Mouse (Mus musculus) erythroblast, embryonic 14.5 days (primary cell): ENCODE measurements around the gene Hsp90ab1. TPM values are rescaled to one million over a fixed set of nuclear protein-coding genes. Genes with fewer than 3 reads are reported as not detected.
A peak's percentile ranks its signal among the peaks of the same experiment; 100 is the strongest.

Experiments
- H3K27me3 ChIP-seq: 2 replicates; pipeline ENCODE4 v1.6.1; 2012; ENCODE audit warnings: inconsistent platforms; ENCODE audit not compliant: control insufficient read depth
- H3K36me3 ChIP-seq: 2 replicates; pipeline ENCODE4 v1.6.1; 2012; ENCODE audit warnings: mild to moderate bottlenecking, inconsistent platforms; ENCODE audit not compliant: control insufficient read depth
- H3K4me1 ChIP-seq: 2 replicates; pipeline ENCODE4 v1.6.1; 2012; ENCODE audit warnings: inconsistent platforms; ENCODE audit not compliant: control insufficient read depth
- H3K4me3 ChIP-seq: replicated peaks from 2 replicates; pipeline ENCODE3; 2012; ENCODE audit warnings: moderate library complexity, mild to moderate bottlenecking, inconsistent platforms
- H3K9me3 ChIP-seq: 2 replicates; pipeline ENCODE4 v1.6.1; 2012; ENCODE audit warnings: low read length, inconsistent platforms, mixed read lengths; ENCODE audit not compliant: control insufficient read depth
- GATA1 ChIP-seq: IDR thresholded peaks from 2 replicates; pipeline ENCODE4 v1.6.1; 2012; ENCODE audit warnings: low read length, inconsistent platforms, mixed read lengths
- TAL1 ChIP-seq: IDR thresholded peaks from 3 replicates; pipeline ENCODE4 v1.6.1; 2012; ENCODE audit warnings: low read length, inconsistent platforms, mixed read lengths
- polyA plus RNA-seq: library from polyadenylated mRNA; stranded (reverse); fragments of >175 nt; gene quantifications from 2 replicates; pipeline ENCODE4 v1.2.3, GENCODE M21; 2012

Hsp90ab1 gene
- polyA plus RNA-seq, 1 experiment, result 36.9 TPM

GRCm38 (mm10) chr17:45598891-45599290, 25.8 kb upstream of the Hsp90ab1 start:
- peaks cover 93% of the 10 kb centered on the region for H3K4me1 ChIP-seq
- peaks cover 8% of the 10 kb centered on the region for H3K36me3 ChIP-seq
- TF ChIP-seq TAL1 (no peak), GATA1 (no peak)
- H3K9me3 ChIP-seq, result no peaks in the 10 kb centered on the region
- no peaks in the 10 kb centered on the region; the same call in 1 of the 2 replicates for H3K27me3 ChIP-seq
- peak overlapping the region; percentile 66 for H3K4me3 ChIP-seq

GRCm38 (mm10) chr17:45598376-45598775, 25.3 kb upstream of the Hsp90ab1 start:
- no peak for TF ChIP-seq TAL1
- no peak for TF ChIP-seq GATA1
- Histone ChIP-seq H3K27me3 (no peaks in the 10 kb centered on the region; the same call in 1 of the 2 replicates), H3K4me1 (peaks cover 93% of the 10 kb centered on the region), H3K36me3 (peaks cover 10% of the 10 kb centered on the region), H3K4me3 (no peak overlapping the region), H3K9me3 (no peaks in the 10 kb centered on the region)

GRCm38 (mm10) chr17:45597787-45598186, 24.7 kb upstream of the Hsp90ab1 start:
- Histone ChIP-seq H3K36me3 (peaks cover 15% of the 10 kb centered on the region), H3K9me3 (no peaks in the 10 kb centered on the region), H3K27me3 (no peaks in the 10 kb centered on the region; the same call in 1 of the 2 replicates), H3K4me3 (no peak overlapping the region), H3K4me1 (peaks cover 93% of the 10 kb centered on the region)
- TF ChIP-seq TAL1, result no peak
- TF ChIP-seq GATA1, result no peak

GRCm38 (mm10) chr17:45596631-45597396, 23.7 kb upstream of the Hsp90ab1 start:
- TF ChIP-seq TAL1, result no peak
- TF ChIP-seq GATA1, result no peak
- H3K36me3 ChIP-seq, result peaks cover 25% of the 10 kb centered on the region
- peaks cover 94% of the 10 kb centered on the region for H3K4me1 ChIP-seq
- H3K9me3 ChIP-seq, result no peaks in the 10 kb centered on the region
- peak overlapping the region; percentile 17 for H3K4me3 ChIP-seq
- H3K27me3 ChIP-seq, result no peaks in the 10 kb centered on the region; the same call in 1 of the 2 replicates

GRCm38 (mm10) chr17:45595736-45596390, 22.8 kb upstream of the Hsp90ab1 start:
- peaks cover 94% of the 10 kb centered on the region for H3K4me1 ChIP-seq
- peaks cover 34% of the 10 kb centered on the region for H3K36me3 ChIP-seq
- no peak for TF ChIP-seq TAL1
- no peak for TF ChIP-seq GATA1
- no peaks in the 10 kb centered on the region for H3K9me3 ChIP-seq
- no peaks in the 10 kb centered on the region for H3K27me3 ChIP-seq
- peak overlapping the region; percentile 100 for H3K4me3 ChIP-seq

- H3K4me1 ChIP-seq, result peaks cover 94% of the 10 kb centered on the region
These were observed 22.0 kb upstream of the Hsp90ab1 start for GRCm38 (mm10) chr17:45594881-45595735.

GRCm38 (mm10) chr17:45594195-45594594, 21.1 kb upstream of the Hsp90ab1 start:
- Histone ChIP-seq H3K9me3 (0 out of 2 replicates have a peak, but pooled peaks cover under 1% of the 10 kb centered on the region), H3K27me3 (no peaks in the 10 kb centered on the region; the same call in 1 of the 2 replicates), H3K4me1 (peaks cover 94% of the 10 kb centered on the region), H3K36me3 (peaks cover 51% of the 10 kb centered on the region), H3K4me3 (peak overlapping the region; percentile 100)
- TF ChIP-seq GATA1, result peak; percentile 57
- TF ChIP-seq TAL1, result no peak

More at GRCm38 (mm10) chr17:45594881-45595735, 22.0 kb upstream of the Hsp90ab1 start:
- H3K9me3 ChIP-seq, result no peaks in the 10 kb centered on the region
- peaks cover 42% of the 10 kb centered on the region for H3K36me3 ChIP-seq
- no peaks in the 10 kb centered on the region for H3K27me3 ChIP-seq
- H3K4me3 ChIP-seq, result peak overlapping the region; percentile 100
- TF ChIP-seq TAL1 (no peak), GATA1 (no peak)

GRCm38 (mm10) chr17:45593479-45593878, 20.4 kb upstream of the Hsp90ab1 start:
- Histone ChIP-seq H3K9me3 (peaks cover 4% of the 10 kb centered on the region; the same call in 1 of the 2 replicates), H3K27me3 (no peaks in the 10 kb centered on the region; the same call in 1 of the 2 replicates), H3K36me3 (peaks cover 58% of the 10 kb centered on the region), H3K4me1 (peaks cover 95% of the 10 kb centered on the region), H3K4me3 (peak overlapping the region; percentile 100)
- TF ChIP-seq GATA1 (peak; percentile 92), TAL1 (peak; percentile 83)
